Mouse (Mus musculus): Measurements from ENCODE around the gene Tsks. TPM values are rescaled to one million over a fixed set of nuclear protein-coding genes. Genes with fewer than 3 reads are reported as not detected.

Gene Tsks
- polyA plus RNA-seq, 1 experiment: not detected

GRCm38 (mm10) chr7:44957183-44957835 lies 14.3 kb downstream of the Tsks start:
- Histone ChIP-seq H3K27ac (ENCODE audit: insufficient read depth, low read depth, low read length) (no peak overlapping the region), H3K4me3 (ENCODE audit: low read depth, low read length) (no peak overlapping the region), H3K36me3 (ENCODE audit: control insufficient read depth, insufficient read depth, low read length) (no peaks in the 10 kb centered on the region), H3K27me3 (ENCODE audit: control insufficient read depth, insufficient read depth, low read length) (no peaks in the 10 kb centered on the region), H3K4me1 (ENCODE audit: control insufficient read depth, insufficient read depth, insufficient read length, low read length) (peaks cover 3% of the 10 kb centered on the region; the same call in 1 of the 2 replicates)
- no peak for TF ChIP-seq CTCF (IDR thresholded peaks at IDR 0.05; ENCODE audit: extremely low read depth, insufficient read length, insufficient replicate concordance, low read depth, low read length)
- no peak for TF ChIP-seq POLR2A (IDR thresholded peaks at IDR 0.05; ENCODE audit: low read depth, low read length)
- WGBS: 83% methylated on average over 20 of the region's 20 CpGs

GRCm38 (mm10) chr7:44958208-44958607 lies 15.2 kb downstream of the Tsks start:
- H3K4me3 ChIP-seq (ENCODE audit: low read depth, low read length): no peak overlapping the region
- 39% methylated on average over 7 of the region's 7 CpGs for WGBS
- H3K27ac ChIP-seq (ENCODE audit: insufficient read depth, low read depth, low read length): no peak overlapping the region
- no peaks in the 10 kb centered on the region for H3K27me3 ChIP-seq (ENCODE audit: control insufficient read depth, insufficient read depth, low read length)
- no peak for TF ChIP-seq POLR2A (IDR thresholded peaks at IDR 0.05; ENCODE audit: low read depth, low read length)
- TF ChIP-seq CTCF (IDR thresholded peaks at IDR 0.05; ENCODE audit: extremely low read depth, insufficient read length, insufficient replicate concordance, low read depth, low read length): no peak
- peaks cover 8% of the 10 kb centered on the region for H3K4me1 ChIP-seq (ENCODE audit: control insufficient read depth, insufficient read depth, insufficient read length, low read length)
- H3K36me3 ChIP-seq (ENCODE audit: control insufficient read depth, insufficient read depth, low read length): no peaks in the 10 kb centered on the region

- H3K4me1 ChIP-seq (ENCODE audit: control insufficient read depth, insufficient read depth, insufficient read length, low read length): peaks cover 8% of the 10 kb centered on the region
- WGBS: 66% methylated on average over 8 of the region's 8 CpGs
- H3K27me3 ChIP-seq (ENCODE audit: control insufficient read depth, insufficient read depth, low read length): no peaks in the 10 kb centered on the region
- no peaks in the 10 kb centered on the region for H3K36me3 ChIP-seq (ENCODE audit: control insufficient read depth, insufficient read depth, low read length)
- TF ChIP-seq POLR2A (IDR thresholded peaks at IDR 0.05; ENCODE audit: low read depth, low read length) (no peak), CTCF (IDR thresholded peaks at IDR 0.05; ENCODE audit: extremely low read depth, insufficient read length, insufficient replicate concordance, low read depth, low read length) (no peak)
- no peak overlapping the region for H3K27ac ChIP-seq (ENCODE audit: insufficient read depth, low read depth, low read length)
- H3K4me3 ChIP-seq (ENCODE audit: low read depth, low read length): no peak overlapping the region
Observed at GRCm38 (mm10) chr7:44959281-44959680, 16.3 kb downstream of the Tsks start.

- Histone ChIP-seq H3K4me1 (ENCODE audit: control insufficient read depth, insufficient read depth, insufficient read length, low read length) (peaks cover 8% of the 10 kb centered on the region), H3K4me3 (ENCODE audit: low read depth, low read length) (no peak overlapping the region), H3K27ac (ENCODE audit: insufficient read depth, low read depth, low read length) (no peak overlapping the region), H3K27me3 (ENCODE audit: control insufficient read depth, insufficient read depth, low read length) (no peaks in the 10 kb centered on the region), H3K36me3 (ENCODE audit: control insufficient read depth, insufficient read depth, low read length) (no peaks in the 10 kb centered on the region)
- WGBS: 76% methylated on average over 10 of the region's 10 CpGs
- no peak for TF ChIP-seq CTCF (IDR thresholded peaks at IDR 0.05; ENCODE audit: extremely low read depth, insufficient read length, insufficient replicate concordance, low read depth, low read length)
- no peak for TF ChIP-seq POLR2A (IDR thresholded peaks at IDR 0.05; ENCODE audit: low read depth, low read length)
Observed at GRCm38 (mm10) chr7:44959874-44960511, 17.0 kb downstream of the Tsks start.

- H3K36me3 ChIP-seq (ENCODE audit: control insufficient read depth, insufficient read depth, low read length): no peaks in the 10 kb centered on the region
- 84% methylated on average over 13 of the region's 13 CpGs for WGBS
- no peak overlapping the region for H3K27ac ChIP-seq (ENCODE audit: insufficient read depth, low read depth, low read length)
- no peaks in the 10 kb centered on the region for H3K27me3 ChIP-seq (ENCODE audit: control insufficient read depth, insufficient read depth, low read length)
- TF ChIP-seq POLR2A (IDR thresholded peaks at IDR 0.05; ENCODE audit: low read depth, low read length): no peak
- TF ChIP-seq CTCF (IDR thresholded peaks at IDR 0.05; ENCODE audit: extremely low read depth, insufficient read length, insufficient replicate concordance, low read depth, low read length): no peak
- H3K4me3 ChIP-seq (ENCODE audit: low read depth, low read length): no peak overlapping the region
- peaks cover 8% of the 10 kb centered on the region for H3K4me1 ChIP-seq (ENCODE audit: control insufficient read depth, insufficient read depth, insufficient read length, low read length)
Observed at GRCm38 (mm10) chr7:44960512-44960910, 17.5 kb downstream of the Tsks start.

- Histone ChIP-seq H3K27me3 (ENCODE audit: control insufficient read depth, insufficient read depth, low read length) (no peaks in the 10 kb centered on the region), H3K27ac (ENCODE audit: insufficient read depth, low read depth, low read length) (no peak overlapping the region), H3K4me1 (ENCODE audit: control insufficient read depth, insufficient read depth, insufficient read length, low read length) (peaks cover 8% of the 10 kb centered on the region), H3K4me3 (ENCODE audit: low read depth, low read length) (no peak overlapping the region), H3K36me3 (ENCODE audit: control insufficient read depth, insufficient read depth, low read length) (no peaks in the 10 kb centered on the region)
- no peak for TF ChIP-seq POLR2A (IDR thresholded peaks at IDR 0.05; ENCODE audit: low read depth, low read length)
- no peak for TF ChIP-seq CTCF (IDR thresholded peaks at IDR 0.05; ENCODE audit: extremely low read depth, insufficient read length, insufficient replicate concordance, low read depth, low read length)
- WGBS: 33% methylated on average over 8 of the region's 8 CpGs
Observed at GRCm38 (mm10) chr7:44962337-44962736, 19.3 kb downstream of the Tsks start.

- H3K4me1 ChIP-seq (ENCODE audit: control insufficient read depth, insufficient read depth, insufficient read length, low read length): peaks cover 8% of the 10 kb centered on the region
- H3K36me3 ChIP-seq (ENCODE audit: control insufficient read depth, insufficient read depth, low read length): no peaks in the 10 kb centered on the region
- no peaks in the 10 kb centered on the region for H3K27me3 ChIP-seq (ENCODE audit: control insufficient read depth, insufficient read depth, low read length)
- no peak overlapping the region for H3K4me3 ChIP-seq (ENCODE audit: low read depth, low read length)
- no peak overlapping the region for H3K27ac ChIP-seq (ENCODE audit: insufficient read depth, low read depth, low read length)
- 65% methylated on average over 5 of the region's 5 CpGs for WGBS
- no peak for TF ChIP-seq POLR2A (IDR thresholded peaks at IDR 0.05; ENCODE audit: low read depth, low read length)
Observed at GRCm38 (mm10) chr7:44962831-44963230, 19.8 kb downstream of the Tsks start.
